Mouse (Mus musculus) layer of hippocampus, postnatal 25 days (tissue): Measurements from ENCODE around the gene Rpe65. TPM values are rescaled to one million over a fixed set of nuclear protein-coding genes. Genes with fewer than 3 reads are reported as not detected.

ENCODE experiments used
- DNase-seq, 2 experiments: peaks; one replicate each; pipeline ENCODE4 v3.0.0; 2022; ENCODE audit warnings: mixed read lengths in 2 of 2, low spot score in 1 of 2; ENCODE audit errors: extremely low spot score in 1 of 2
- total RNA-seq, 2 experiments: library from RNA; stranded (reverse); gene quantifications; 2 replicates each; pipeline ENCODE4 v1.2.3; 2021

The Rpe65 gene
- under 1 TPM in 1 of 2 experiments, not detected in 1; 0.17 TPM for total RNA-seq

DNA sequence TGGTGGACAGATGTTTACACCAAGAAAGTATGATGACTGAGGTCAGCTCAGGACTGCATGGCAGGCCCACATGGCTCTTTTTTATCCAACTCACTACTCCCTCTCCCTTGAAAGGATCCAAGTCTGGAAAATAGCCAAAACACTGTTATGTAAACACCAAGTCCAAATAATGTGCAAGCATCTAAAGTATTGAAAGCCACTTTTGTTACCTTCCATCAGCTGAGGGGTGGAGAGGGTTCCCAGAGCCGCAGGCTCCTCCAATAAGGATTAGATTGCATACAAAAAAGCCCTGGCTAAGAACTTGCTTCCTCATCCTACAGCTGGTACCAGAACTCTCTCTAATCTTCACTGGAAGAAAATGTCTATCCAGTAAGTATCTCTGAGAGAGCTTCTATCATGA is at the start of gene Rpe65:
Gene Rpe65, plus strand, starts transcription at position 301 of the 400 bp plus-strand sequence.
- no peak for DNase-seq

DNA sequence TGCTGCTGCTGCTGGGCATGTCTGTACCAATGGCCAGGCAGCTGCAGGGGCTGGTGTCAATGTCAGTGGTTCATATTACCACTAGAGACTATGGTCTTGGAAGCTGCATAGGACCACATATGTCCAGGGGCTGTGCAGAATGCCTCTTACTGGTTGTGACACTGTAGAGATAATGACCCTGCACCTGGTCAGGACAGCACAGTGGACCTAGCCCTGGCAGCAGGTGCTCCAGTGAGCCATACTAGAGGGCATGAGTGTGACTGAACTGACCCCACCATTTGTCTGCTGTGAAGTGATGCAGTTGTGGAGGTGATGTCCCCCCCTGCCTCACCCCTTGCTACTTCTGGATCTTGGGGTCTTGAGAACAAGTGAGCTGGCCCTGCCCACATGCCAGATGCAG is 48.8 kb upstream of the Rpe65 start:
- no peak for DNase-seq

DNA sequence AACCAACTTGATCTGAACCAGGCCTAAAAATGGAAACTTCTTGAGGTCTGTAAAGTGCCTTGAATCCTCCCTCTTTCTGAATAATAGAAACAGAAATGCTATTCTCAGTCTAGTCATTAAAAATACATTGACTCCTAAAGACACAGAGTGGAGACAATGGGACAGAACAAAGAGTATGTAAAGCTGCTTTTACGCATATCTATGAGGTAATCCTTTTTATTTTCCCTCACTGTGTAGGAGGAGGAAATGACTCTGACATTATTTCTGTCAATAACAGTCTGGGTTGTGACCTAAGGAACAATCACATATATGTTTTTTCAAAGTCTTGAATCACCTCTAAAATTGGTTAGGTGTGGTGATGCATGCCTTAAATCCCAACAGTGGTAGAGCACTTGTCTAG is 16.0 kb downstream of the Rpe65 start:
- no peak for DNase-seq

DNA sequence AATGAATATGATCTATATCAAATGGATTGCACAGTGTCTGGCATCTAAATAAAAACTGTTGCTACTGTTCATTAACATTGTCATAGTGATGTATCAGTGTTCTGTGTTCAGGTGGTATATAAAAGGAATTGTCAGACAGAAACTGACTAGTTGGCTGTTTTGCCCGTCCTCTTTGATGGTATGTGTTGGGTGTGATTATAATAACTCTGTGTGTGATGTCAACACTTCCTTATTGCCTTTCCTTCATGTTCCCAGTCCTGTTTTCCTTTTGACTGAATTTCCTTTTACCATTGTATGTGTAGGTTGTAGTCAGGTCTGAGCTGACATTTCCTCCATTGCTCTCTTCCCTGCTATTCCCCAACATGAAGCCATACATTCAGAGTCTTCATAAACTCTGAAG is 22.1 kb downstream of the Rpe65 start:
- DNase-seq = no peak

DNA sequence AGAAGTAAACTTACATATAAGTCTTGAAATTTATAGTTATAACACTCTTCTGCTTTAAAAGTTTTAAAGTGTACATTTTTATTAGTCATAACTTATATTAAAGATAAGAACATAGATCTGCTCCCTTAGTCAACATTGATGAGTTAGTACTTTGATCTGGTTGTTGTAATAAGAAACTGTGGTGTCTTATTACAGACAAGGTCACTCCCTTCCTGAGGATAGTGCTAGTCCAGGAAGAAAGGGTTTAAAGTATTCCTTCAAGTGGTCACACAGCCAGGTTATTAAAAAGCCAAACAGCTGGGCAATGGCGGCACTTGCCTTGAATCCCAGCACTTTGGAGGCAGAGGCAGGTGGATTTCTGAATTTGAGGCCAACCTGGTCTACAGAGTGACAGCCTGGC is 25.0 kb downstream of the Rpe65 start:
- no peak for DNase-seq

DNA sequence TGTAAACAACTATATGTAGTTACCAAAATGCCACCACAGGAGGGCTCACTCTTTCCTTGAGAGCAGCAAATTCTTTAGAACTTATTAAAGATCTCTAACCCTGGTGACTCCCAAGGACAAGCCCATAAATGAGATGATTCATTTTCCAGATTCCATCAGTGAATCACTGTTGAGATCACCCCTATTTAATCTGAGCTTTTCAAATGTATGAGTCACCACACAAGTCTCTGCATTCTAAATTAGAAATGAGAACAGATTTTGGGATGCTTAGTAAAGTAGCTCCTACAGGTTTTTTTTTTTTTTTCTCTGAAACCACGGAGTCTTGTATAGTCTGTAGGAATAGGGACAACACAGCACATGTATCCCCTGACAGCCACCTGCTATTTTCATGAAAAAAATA is 61.8 kb downstream of the Rpe65 start:
- no peak for DNase-seq

DNA sequence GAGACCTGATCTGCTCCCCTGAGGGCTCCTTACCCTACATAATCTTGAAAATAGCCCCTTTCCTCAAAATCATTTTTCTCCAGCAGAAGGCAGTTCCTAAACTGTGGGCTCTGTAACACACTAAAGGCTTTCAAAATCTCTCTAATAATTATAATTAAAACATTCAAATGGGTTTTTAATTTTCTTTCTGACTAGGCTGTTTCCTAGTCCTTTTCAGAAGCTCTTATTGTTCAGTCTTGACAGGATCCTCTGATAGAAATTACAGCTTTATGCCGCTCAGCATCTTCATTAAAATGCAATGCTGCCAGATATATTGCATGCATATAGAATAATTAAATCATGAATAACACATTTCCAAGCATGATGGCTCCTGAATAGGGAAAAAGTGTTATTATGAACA is 64.4 kb downstream of the Rpe65 start:
- DNase-seq = no peak

Other genes with a start within 250 kb of the Rpe65 start
- under 1 TPM in 1 of 2 experiments, not detected in 1; 0.27 TPM for gene Depdc1a, start 103.7 kb upstream of the Rpe65 start, total RNA-seq
- gene Wls, start 240.5 kb downstream of the Rpe65 start, total RNA-seq = 10 to 100 TPM; 19.8 to 24.5 TPM